Mouse (Mus musculus) layer of hippocampus, postnatal 14 days (tissue): Measurements from ENCODE around the gene 1500009C09Rik. TPM values are rescaled to one million over a fixed set of nuclear protein-coding genes. Genes with fewer than 3 reads are reported as not detected.

Experiments used
- DNase-seq, 2 experiments: peaks; one replicate each; pipeline ENCODE4 v3.0.0; 2021 to 2022; ENCODE audit warnings: low spot score in 2 of 2, mixed read lengths in 1 of 2
- long read RNA-seq, 2 experiments: library from polyadenylated mRNA; stranded (forward); transcript quantifications; one replicate each; pipeline ENCODE4 v2.0.0; 2021
- total RNA-seq, 2 experiments: library from RNA; stranded (reverse); gene quantifications; 2 replicates each; pipeline ENCODE4 v1.2.3; 2021

1500009C09Rik gene
- total RNA-seq: 10 to 100 TPM; 89.4 to 94.8 TPM
- long read RNA-seq, experiment 1, partial matches to known transcripts: 0 of 8 reads
- long read RNA-seq, experiment 1, other reads (novel, unspliced or antisense): 4 of 8 reads
- long read RNA-seq, experiment 2, partial matches to known transcripts: 0 of 9 reads
- long read RNA-seq, experiment 2, other reads (novel, unspliced or antisense): 5 of 9 reads

- DNase-seq: no peak
These were observed at the start of gene 1500009C09Rik for GRCm38 (mm10) chr15:82252097-82252496. 1500009C09Rik (plus strand) TSS chr15:82252397.

- DNase-seq: no peak
These were observed 49.1 kb upstream of the 1500009C09Rik start for GRCm38 (mm10) chr15:82203090-82203489.

GRCm38 (mm10) chr15:82203611-82204351 is 48.4 kb upstream of the 1500009C09Rik start:
- no peak for DNase-seq

GRCm38 (mm10) chr15:82204680-82205371 is 47.4 kb upstream of the 1500009C09Rik start:
- DNase-seq: no peak

GRCm38 (mm10) chr15:82206365-82207104 is 45.7 kb upstream of the 1500009C09Rik start:
- peak; percentile 53 to 69 for DNase-seq

- no peak for DNase-seq
These were observed 45.1 kb upstream of the 1500009C09Rik start for GRCm38 (mm10) chr15:82207105-82207459.

- no peak for DNase-seq
These were observed 44.5 kb upstream of the 1500009C09Rik start for GRCm38 (mm10) chr15:82207504-82208219.

GRCm38 (mm10) chr15:82208307-82208706 is 43.9 kb upstream of the 1500009C09Rik start:
- no peak for DNase-seq

GRCm38 (mm10) chr15:82209295-82210050 is 42.7 kb upstream of the 1500009C09Rik start:
- no peak for DNase-seq

GRCm38 (mm10) chr15:82210801-82211200 is 41.4 kb upstream of the 1500009C09Rik start:
- DNase-seq: no peak

GRCm38 (mm10) chr15:82211281-82211680 is 40.9 kb upstream of the 1500009C09Rik start:
- no peak for DNase-seq

GRCm38 (mm10) chr15:82211911-82212751 is 40.1 kb upstream of the 1500009C09Rik start:
- DNase-seq: no peak

GRCm38 (mm10) chr15:82212752-82213063 is 39.5 kb upstream of the 1500009C09Rik start, which contains the start of gene Shisa8:
Shisa8 (minus strand) TSS chr15:82212815.
- DNase-seq: no peak

- no peak for DNase-seq
These were observed 39.0 kb upstream of the 1500009C09Rik start for GRCm38 (mm10) chr15:82213222-82213621.

GRCm38 (mm10) chr15:82215332-82216046 is 36.7 kb upstream of the 1500009C09Rik start:
- no peak for DNase-seq

- DNase-seq: no peak
These were observed 35.9 kb upstream of the 1500009C09Rik start for GRCm38 (mm10) chr15:82216142-82216827.

- no peak for DNase-seq
These were observed 35.2 kb upstream of the 1500009C09Rik start for GRCm38 (mm10) chr15:82217039-82217438.

GRCm38 (mm10) chr15:82217980-82218379 is 34.2 kb upstream of the 1500009C09Rik start:
- no peak for DNase-seq
